Mouse (Mus musculus): ENCODE data around the gene Crb1. TPM values are rescaled to one million over a fixed set of nuclear protein-coding genes. Genes with fewer than 3 reads are reported as not detected.
A peak's percentile ranks its signal among the peaks of the same experiment; 100 is the strongest.
"Not testable (repeated sequence)": the region's sequence is repeated elsewhere in the genome, so short reads cannot be mapped to it uniquely, and the experiment has no call there.

Gene Crb1
- 0.05 and 0.39 TPM in 2 replicates for polyA plus RNA-seq (2016; fragmentation: Nextera tagmentation; extraction: Ambion mirVana)

GRCm38 (mm10) chr1:139376638-139377286 lies at the start of gene Crb1:
Crb1 (minus strand) TSS chr1:139377100.
- Histone ChIP-seq H3K4me3 (replicated peaks) (no peak within 1 kb of the TSS), H3K36me3 (no peaks in the 10 kb centered on the region), H3K9ac (replicated peaks) (0 out of 2 replicates have a peak within 1 kb of the TSS, but pooled peaks have one; percentile 27), H3K9me3 (no peaks in the 10 kb centered on the region), H3K27ac (no peak within 1 kb of the TSS), H3K4me1 (replicated peaks) (peaks cover 5% of the 10 kb centered on the region), H3K4me2 (peak within 1 kb of the TSS; percentile 30), H3K27me3 (no peaks in the 10 kb centered on the region)
- 12% methylated on average over 5 of the region's 5 CpGs for WGBS
- no peak for ATAC-seq (ENCODE audit: insufficient number of reproducible peaks, insufficient read depth, low FRiP score, low TSS enrichment, low read depth)

GRCm38 (mm10) chr1:139425006-139425405 lies 48.1 kb upstream of the Crb1 start:
- H3K36me3 ChIP-seq: peaks cover 10% of the 10 kb centered on the region
- H3K9ac ChIP-seq (replicated peaks): 0 out of 2 replicates have a peak overlapping the region, but pooled peaks have one; percentile 27
- no peak for ATAC-seq (ENCODE audit: insufficient number of reproducible peaks, insufficient read depth, low FRiP score, low TSS enrichment, low read depth)
- peaks cover 30% of the 10 kb centered on the region for H3K4me1 ChIP-seq (replicated peaks)
- no peaks in the 10 kb centered on the region for H3K9me3 ChIP-seq
- H3K4me2 ChIP-seq: peak overlapping the region; percentile 59
- 57% methylated on average over 3 of the region's 3 CpGs for WGBS
- peak overlapping the region; percentile 27 for H3K4me3 ChIP-seq (replicated peaks)
- H3K27ac ChIP-seq: no peak overlapping the region
- H3K27me3 ChIP-seq: no peaks in the 10 kb centered on the region

- no peak for ATAC-seq (ENCODE audit: insufficient number of reproducible peaks, insufficient read depth, low FRiP score, low TSS enrichment, low read depth)
- Histone ChIP-seq H3K9me3 (no peaks in the 10 kb centered on the region), H3K4me2 (peak overlapping the region; percentile 67), H3K36me3 (peaks cover 1% of the 10 kb centered on the region), H3K27ac (no peak overlapping the region), H3K4me1 (replicated peaks) (peaks cover 30% of the 10 kb centered on the region), H3K27me3 (no peaks in the 10 kb centered on the region), H3K9ac (replicated peaks) (0 out of 2 replicates have a peak overlapping the region, but pooled peaks have one; percentile 12), H3K4me3 (replicated peaks) (peak overlapping the region; percentile 75)
- 73% methylated on average over 10 of the region's 10 CpGs for WGBS
Observed at GRCm38 (mm10) chr1:139423931-139424330, 47.0 kb upstream of the Crb1 start.

- Histone ChIP-seq H3K36me3 (no peaks in the 10 kb centered on the region), H3K4me3 (replicated peaks) (peak overlapping the region; percentile 75), H3K4me1 (replicated peaks) (peaks cover 30% of the 10 kb centered on the region), H3K9me3 (no peaks in the 10 kb centered on the region), H3K27ac (peak overlapping the region; percentile 93; the same call in 1 of the 2 replicates), H3K9ac (replicated peaks) (peak overlapping the region; percentile 95), H3K4me2 (peak overlapping the region; percentile 67), H3K27me3 (no peaks in the 10 kb centered on the region)
- no peak for ATAC-seq (ENCODE audit: insufficient number of reproducible peaks, insufficient read depth, low FRiP score, low TSS enrichment, low read depth)
- WGBS: 34% methylated on average over 10 of the region's 10 CpGs
Observed at GRCm38 (mm10) chr1:139422941-139423340, 46.0 kb upstream of the Crb1 start.

- peak; percentile 97 for ATAC-seq (ENCODE audit: insufficient number of reproducible peaks, insufficient read depth, low FRiP score, low TSS enrichment, low read depth)
- H3K36me3 ChIP-seq: no peaks in the 10 kb centered on the region
- 1% methylated on average over 76 of the region's 88 CpGs for WGBS
- H3K4me1 ChIP-seq (replicated peaks): peaks cover 29% of the 10 kb centered on the region
- H3K27ac ChIP-seq: peak within 1 kb of the TSS; percentile 93
- peak within 1 kb of the TSS; percentile 95 for H3K9ac ChIP-seq (replicated peaks)
- peak within 1 kb of the TSS; percentile 75 for H3K4me3 ChIP-seq (replicated peaks)
- H3K27me3 ChIP-seq: no peaks in the 10 kb centered on the region
- peak within 1 kb of the TSS; percentile 67 for H3K4me2 ChIP-seq
- H3K9me3 ChIP-seq: no peaks in the 10 kb centered on the region
Observed at GRCm38 (mm10) chr1:139421875-139422791, 45.2 kb upstream of the Crb1 start, which contains the start of gene Zbtb41. Zbtb41 (plus strand) TSS chr1:139422288.

- WGBS: 6% methylated on average over 8 of the region's 8 CpGs
Observed at GRCm38 (mm10) chr1:139421521-139421874, 44.6 kb upstream of the Crb1 start.

GRCm38 (mm10) chr1:139413465-139413864 lies 36.6 kb upstream of the Crb1 start:
- ATAC-seq (ENCODE audit: insufficient number of reproducible peaks, insufficient read depth, low FRiP score, low TSS enrichment, low read depth): no peak
- Histone ChIP-seq H3K27ac (no peak overlapping the region), H3K4me2 (no peak overlapping the region), H3K36me3 (no peaks in the 10 kb centered on the region), H3K27me3 (no peaks in the 10 kb centered on the region), H3K4me3 (replicated peaks) (no peak overlapping the region), H3K9ac (replicated peaks) (no peak overlapping the region), H3K9me3 (no peaks in the 10 kb centered on the region), H3K4me1 (replicated peaks) (no peaks in the 10 kb centered on the region)
- WGBS: 86% methylated on average over 3 of the region's 3 CpGs

More at GRCm38 (mm10) chr1:139421521-139421874, 44.6 kb upstream of the Crb1 start:
- H3K9me3 ChIP-seq: no peaks in the 10 kb centered on the region
- ATAC-seq (ENCODE audit: insufficient number of reproducible peaks, insufficient read depth, low FRiP score, low TSS enrichment, low read depth): peak; percentile 22
- H3K36me3 ChIP-seq: no peaks in the 10 kb centered on the region
- peaks cover 27% of the 10 kb centered on the region for H3K4me1 ChIP-seq (replicated peaks)
- H3K9ac ChIP-seq (replicated peaks): peak overlapping the region; percentile 95
- H3K27me3 ChIP-seq: no peaks in the 10 kb centered on the region
- H3K27ac ChIP-seq: peak overlapping the region; percentile 93
- peak overlapping the region; percentile 75 for H3K4me3 ChIP-seq (replicated peaks)
- peak overlapping the region; percentile 67 for H3K4me2 ChIP-seq

- H3K9ac ChIP-seq (replicated peaks); H3K36me3 ChIP-seq; ATAC-seq (ENCODE audit: insufficient number of reproducible peaks, insufficient read depth, low FRiP score, low TSS enrichment, low read depth); H3K27ac ChIP-seq; H3K4me2 ChIP-seq; H3K9me3 ChIP-seq; H3K4me1 ChIP-seq (replicated peaks); H3K27me3 ChIP-seq; H3K4me3 ChIP-seq (replicated peaks): not testable (repeated sequence)
- 90% methylated on average over 2 of the region's 2 CpGs for WGBS
Observed at GRCm38 (mm10) chr1:139412365-139412764, 35.5 kb upstream of the Crb1 start.

GRCm38 (mm10) chr1:139407701-139408100 lies 30.8 kb upstream of the Crb1 start:
- Histone ChIP-seq H3K4me2 (no peak overlapping the region), H3K27me3 (no peaks in the 10 kb centered on the region), H3K27ac (no peak overlapping the region), H3K9ac (replicated peaks) (no peak overlapping the region), H3K9me3 (no peaks in the 10 kb centered on the region), H3K36me3 (no peaks in the 10 kb centered on the region), H3K4me3 (replicated peaks) (no peak overlapping the region), H3K4me1 (replicated peaks) (no peaks in the 10 kb centered on the region)
- no peak for ATAC-seq (ENCODE audit: insufficient number of reproducible peaks, insufficient read depth, low FRiP score, low TSS enrichment, low read depth)
- WGBS: 62% methylated on average over 5 of the region's 5 CpGs

GRCm38 (mm10) chr1:139405766-139406165 lies 28.9 kb upstream of the Crb1 start:
- Histone ChIP-seq H3K9me3 (no peaks in the 10 kb centered on the region), H3K4me1 (replicated peaks) (no peaks in the 10 kb centered on the region), H3K4me2 (no peak overlapping the region), H3K27me3 (no peaks in the 10 kb centered on the region), H3K27ac (no peak overlapping the region), H3K9ac (replicated peaks) (no peak overlapping the region), H3K4me3 (replicated peaks) (no peak overlapping the region), H3K36me3 (no peaks in the 10 kb centered on the region)
- ATAC-seq (ENCODE audit: insufficient number of reproducible peaks, insufficient read depth, low FRiP score, low TSS enrichment, low read depth): no peak

GRCm38 (mm10) chr1:139396589-139396988 lies 19.7 kb upstream of the Crb1 start:
- Histone ChIP-seq H3K36me3 (no peaks in the 10 kb centered on the region), H3K27me3 (no peaks in the 10 kb centered on the region), H3K4me2 (no peak overlapping the region), H3K27ac (no peak overlapping the region), H3K9ac (replicated peaks) (no peak overlapping the region), H3K9me3 (no peaks in the 10 kb centered on the region), H3K4me1 (replicated peaks) (no peaks in the 10 kb centered on the region), H3K4me3 (replicated peaks) (no peak overlapping the region)
- WGBS: 62% methylated on average over 1 of the region's 1 CpGs
- ATAC-seq (ENCODE audit: insufficient number of reproducible peaks, insufficient read depth, low FRiP score, low TSS enrichment, low read depth): no peak
